Mouse (Mus musculus): ENCODE measurements around the gene Adamts18. TPM values are rescaled to one million over a fixed set of nuclear protein-coding genes. Genes with fewer than 3 reads are reported as not detected.
"Not testable (repeated sequence)": the region's sequence is repeated elsewhere in the genome, so short reads cannot be mapped to it uniquely, and the experiment has no call there.

Adamts18 gene
- total RNA-seq, 2 experiments from 2014 or later, result 1.9 to 2.6 TPM

- intact Hi-C loops (cut with DNase I), result no loop called here
- no peak overlapping the region for H3K27ac ChIP-seq
- no peak overlapping the region for H3K4me3 ChIP-seq
- no peak for TF ChIP-seq CTCF (IDR thresholded peaks at IDR 0.05)
- no peak for DNase-seq (ENCODE audit: extremely low spot score in 1 of 2, low spot score in 2 of 2)
Observed at GRCm38 (mm10) chr8:113837570-113837915, 11.0 kb downstream of the Adamts18 start.

GRCm38 (mm10) chr8:113836892-113837569 lies 11.5 kb downstream of the Adamts18 start:
- no peak for DNase-seq (ENCODE audit: extremely low spot score in 1 of 2, low spot score in 2 of 2)
- Histone ChIP-seq H3K27ac (no peak overlapping the region), H3K4me3 (no peak overlapping the region)
- TF ChIP-seq CTCF (IDR thresholded peaks at IDR 0.05), result no peak
- intact Hi-C loops (cut with DNase I), result no loop called here

- DNase-seq (ENCODE audit: extremely low spot score in 1 of 2, low spot score in 2 of 2), result no peak
- Histone ChIP-seq H3K27ac (no peak overlapping the region), H3K4me3 (no peak overlapping the region)
- intact Hi-C loops (cut with DNase I), result no loop called here
- TF ChIP-seq CTCF (IDR thresholded peaks at IDR 0.05), result no peak
Observed at GRCm38 (mm10) chr8:113833644-113834043, 14.9 kb downstream of the Adamts18 start.

- intact Hi-C loops (cut with DNase I), result no loop called here
- no peak for DNase-seq (ENCODE audit: extremely low spot score in 1 of 2, low spot score in 2 of 2)
- Histone ChIP-seq H3K27ac (no peak overlapping the region), H3K4me3 (no peak overlapping the region)
- no peak for TF ChIP-seq CTCF (IDR thresholded peaks at IDR 0.05)
Observed at GRCm38 (mm10) chr8:113827270-113827669, 21.3 kb downstream of the Adamts18 start.

GRCm38 (mm10) chr8:113820983-113821587 lies 27.5 kb downstream of the Adamts18 start:
- Histone ChIP-seq H3K27ac (no peak overlapping the region), H3K4me3 (no peak overlapping the region)
- intact Hi-C loops (cut with DNase I), result no loop called here
- no peak for DNase-seq (ENCODE audit: extremely low spot score in 1 of 2, low spot score in 2 of 2)
- TF ChIP-seq CTCF (IDR thresholded peaks at IDR 0.05), result no peak

GRCm38 (mm10) chr8:113813966-113814365 lies 34.6 kb downstream of the Adamts18 start:
- intact Hi-C loops (cut with DNase I), result no loop called here
- no peak for TF ChIP-seq CTCF (IDR thresholded peaks at IDR 0.05)
- H3K4me3 ChIP-seq, result no peak overlapping the region
- no peak overlapping the region for H3K27ac ChIP-seq
- no peak for DNase-seq (ENCODE audit: extremely low spot score in 1 of 2, low spot score in 2 of 2)

- no peak for TF ChIP-seq CTCF (IDR thresholded peaks at IDR 0.05)
- no peak for DNase-seq (ENCODE audit: extremely low spot score in 1 of 2, low spot score in 2 of 2)
- H3K27ac ChIP-seq, result no peak overlapping the region
- H3K4me3 ChIP-seq, result no peak overlapping the region
- intact Hi-C loops (cut with DNase I), result loop anchor here (1.0 kb wide), 1 partner anchor 20 kb away; no protein-coding TSS in a partner anchor
Observed at GRCm38 (mm10) chr8:113811521-113811920, 37.0 kb downstream of the Adamts18 start.

- H3K27ac ChIP-seq, result no peak overlapping the region
Observed at GRCm38 (mm10) chr8:113809929-113810328, 38.6 kb downstream of the Adamts18 start.

GRCm38 (mm10) chr8:113803830-113804611 lies 44.5 kb downstream of the Adamts18 start:
- Histone ChIP-seq H3K27ac (no peak overlapping the region), H3K4me3 (no peak overlapping the region)
- TF ChIP-seq CTCF (IDR thresholded peaks at IDR 0.05), result no peak
- DNase-seq (ENCODE audit: extremely low spot score in 1 of 2, low spot score in 2 of 2), result no peak
- intact Hi-C loops (cut with DNase I), result no loop called here

More at GRCm38 (mm10) chr8:113809929-113810328, 38.6 kb downstream of the Adamts18 start:
- no peak overlapping the region for H3K4me3 ChIP-seq
- intact Hi-C loops (cut with DNase I), result no loop called here
- DNase-seq (ENCODE audit: extremely low spot score in 1 of 2, low spot score in 2 of 2), result no peak
- TF ChIP-seq CTCF (IDR thresholded peaks at IDR 0.05), result no peak

GRCm38 (mm10) chr8:113801551-113801950 lies 47.0 kb downstream of the Adamts18 start:
- TF ChIP-seq CTCF (IDR thresholded peaks at IDR 0.05), result no peak
- no peak for DNase-seq (ENCODE audit: extremely low spot score in 1 of 2, low spot score in 2 of 2)
- no peak overlapping the region for H3K27ac ChIP-seq
- H3K4me3 ChIP-seq, result no peak overlapping the region
- intact Hi-C loops (cut with DNase I), result no loop called here

- H3K27ac ChIP-seq; intact Hi-C loops (cut with DNase I); H3K4me3 ChIP-seq; DNase-seq (ENCODE audit: extremely low spot score in 1 of 2, low spot score in 2 of 2): not testable (repeated sequence)
Observed at GRCm38 (mm10) chr8:113800556-113800955, 48.0 kb downstream of the Adamts18 start.

- intact Hi-C loops (cut with DNase I), result no loop called here
- Histone ChIP-seq H3K4me3 (no peak overlapping the region), H3K27ac (no peak overlapping the region)
- peak; percentile 25 for TF ChIP-seq CTCF (IDR thresholded peaks at IDR 0.05)
- DNase-seq (ENCODE audit: extremely low spot score in 1 of 2, low spot score in 2 of 2), result no peak
Observed at GRCm38 (mm10) chr8:113799550-113799949, 49.0 kb downstream of the Adamts18 start.
